Mouse (Mus musculus): ENCODE measurements around the gene Limch1. TPM values are rescaled to one million over a fixed set of nuclear protein-coding genes. Genes with fewer than 3 reads are reported as not detected.

Gene Limch1
- polyA plus RNA-seq, 1 experiment from 2014 or later = 52.8 TPM

DNA sequence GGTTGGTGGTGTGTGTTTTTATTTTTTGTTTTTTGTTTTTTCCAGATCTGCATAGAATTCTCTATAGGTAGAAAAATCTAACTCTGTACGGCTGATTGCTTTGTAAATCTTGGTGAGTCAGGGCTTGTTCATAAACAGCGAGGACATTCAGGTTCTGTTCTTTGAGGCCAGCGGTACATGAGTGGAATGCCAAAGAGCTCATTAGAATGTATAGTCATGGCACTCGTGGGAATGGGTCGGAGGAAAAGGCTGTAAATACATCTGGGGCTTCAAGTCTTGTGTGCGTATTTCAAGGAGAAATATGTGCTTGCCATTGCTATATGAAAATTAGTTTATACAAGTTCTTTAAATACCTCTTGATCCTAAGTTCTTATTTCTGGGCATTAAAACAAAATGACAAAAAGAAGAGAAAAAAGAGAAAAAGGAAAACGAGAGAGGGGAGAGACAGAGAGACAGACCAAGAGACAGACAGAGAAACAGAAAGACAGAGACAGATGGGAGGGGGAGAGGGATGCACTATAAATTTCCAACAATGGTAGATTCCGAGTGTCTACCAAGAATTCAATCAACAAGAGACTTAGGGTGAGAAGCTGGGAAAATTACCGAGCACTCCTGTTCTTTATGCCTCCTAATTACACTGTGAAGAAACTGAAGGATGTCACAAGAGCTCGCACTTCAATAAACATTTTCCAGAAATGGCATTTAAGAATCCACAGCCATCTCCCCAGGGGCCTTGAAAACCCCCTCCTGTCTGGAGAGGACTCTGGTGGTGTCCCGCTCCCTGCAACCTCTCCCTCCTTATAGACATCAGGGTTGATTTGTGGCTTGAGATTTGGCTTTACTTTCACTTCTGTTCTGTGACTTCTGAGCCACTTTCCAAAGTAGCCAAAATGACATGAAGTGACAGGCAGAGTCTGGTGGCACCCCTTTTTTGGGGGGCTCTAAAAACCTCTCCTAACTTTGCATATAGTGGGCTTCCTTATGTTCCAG is 173.0 kb downstream of the Limch1 start:
- peak overlapping the region; percentile 92 for H3K27ac ChIP-seq (replicated peaks)
- H3K36me3 ChIP-seq = no peaks in the 10 kb centered on the region
- no peak overlapping the region for H3K9ac ChIP-seq
- H3K9me3 ChIP-seq = no peaks in the 10 kb centered on the region
- H3K4me3 ChIP-seq = no peak overlapping the region
- WGBS = 9% methylated on average over 11 of the region's 11 CpGs
- H3K4me2 ChIP-seq = peak overlapping the region; percentile 31
- H3K27me3 ChIP-seq = no peaks in the 10 kb centered on the region
- ATAC-seq (ENCODE audit: low read depth) = peak; percentile 87
- peaks cover 61% of the 10 kb centered on the region for H3K4me1 ChIP-seq (replicated peaks)

DNA sequence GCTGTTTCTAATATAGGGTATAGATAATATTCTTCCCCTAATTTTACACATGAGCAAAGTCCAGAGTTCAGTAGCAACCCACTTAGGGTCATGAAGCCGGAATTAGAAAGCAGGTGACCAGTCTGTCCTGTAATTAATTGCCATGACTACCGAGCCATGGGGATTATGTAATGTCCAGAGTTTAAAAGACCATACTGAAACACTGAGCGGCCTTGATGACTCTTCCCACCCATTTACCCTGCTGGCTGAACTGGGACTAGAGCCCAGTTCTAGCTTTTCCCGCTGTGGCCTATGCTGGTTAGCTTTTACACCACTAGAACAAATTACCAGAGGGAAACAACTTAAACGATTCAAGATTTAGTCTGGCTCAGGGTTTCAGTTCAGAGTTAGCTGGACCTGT is 177.0 kb downstream of the Limch1 start:
- Histone ChIP-seq H3K27ac (replicated peaks) (no peak overlapping the region), H3K4me1 (replicated peaks) (peaks cover 37% of the 10 kb centered on the region), H3K4me3 (no peak overlapping the region), H3K9me3 (no peaks in the 10 kb centered on the region), H3K4me2 (no peak overlapping the region), H3K36me3 (no peaks in the 10 kb centered on the region), H3K27me3 (no peaks in the 10 kb centered on the region), H3K9ac (no peak overlapping the region)
- no peak for ATAC-seq (ENCODE audit: low read depth)
- 72% methylated on average over 5 of the region's 5 CpGs for WGBS

DNA sequence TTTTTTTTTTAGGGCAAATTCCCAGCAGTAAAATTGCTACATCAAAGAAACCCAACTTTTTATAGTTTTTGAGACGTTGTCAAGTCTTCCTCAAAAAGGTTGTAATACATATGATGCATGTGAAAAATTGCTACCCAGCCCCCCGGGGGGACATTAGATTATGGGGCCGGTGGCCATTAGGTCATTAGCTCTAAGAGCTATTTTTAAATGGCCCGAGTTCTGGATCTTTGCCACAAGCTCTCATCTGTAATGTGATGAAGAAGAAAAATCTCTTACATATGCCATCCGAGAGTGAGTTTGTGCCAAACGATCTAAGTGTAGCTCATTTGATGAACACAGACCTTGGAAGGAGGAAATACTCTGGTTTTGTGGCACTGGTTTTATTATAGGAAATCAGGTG is 183.7 kb downstream of the Limch1 start:
- Histone ChIP-seq H3K9me3 (no peaks in the 10 kb centered on the region), H3K4me3 (no peak overlapping the region), H3K4me1 (replicated peaks) (peaks cover 7% of the 10 kb centered on the region; the same call in 1 of the 2 replicates), H3K27ac (replicated peaks) (no peak overlapping the region; the same call in 1 of the 2 replicates), H3K36me3 (no peaks in the 10 kb centered on the region), H3K9ac (no peak overlapping the region), H3K4me2 (no peak overlapping the region), H3K27me3 (no peaks in the 10 kb centered on the region)
- 45% methylated on average over 6 of the region's 6 CpGs for WGBS
- no peak for ATAC-seq (ENCODE audit: low read depth)

DNA sequence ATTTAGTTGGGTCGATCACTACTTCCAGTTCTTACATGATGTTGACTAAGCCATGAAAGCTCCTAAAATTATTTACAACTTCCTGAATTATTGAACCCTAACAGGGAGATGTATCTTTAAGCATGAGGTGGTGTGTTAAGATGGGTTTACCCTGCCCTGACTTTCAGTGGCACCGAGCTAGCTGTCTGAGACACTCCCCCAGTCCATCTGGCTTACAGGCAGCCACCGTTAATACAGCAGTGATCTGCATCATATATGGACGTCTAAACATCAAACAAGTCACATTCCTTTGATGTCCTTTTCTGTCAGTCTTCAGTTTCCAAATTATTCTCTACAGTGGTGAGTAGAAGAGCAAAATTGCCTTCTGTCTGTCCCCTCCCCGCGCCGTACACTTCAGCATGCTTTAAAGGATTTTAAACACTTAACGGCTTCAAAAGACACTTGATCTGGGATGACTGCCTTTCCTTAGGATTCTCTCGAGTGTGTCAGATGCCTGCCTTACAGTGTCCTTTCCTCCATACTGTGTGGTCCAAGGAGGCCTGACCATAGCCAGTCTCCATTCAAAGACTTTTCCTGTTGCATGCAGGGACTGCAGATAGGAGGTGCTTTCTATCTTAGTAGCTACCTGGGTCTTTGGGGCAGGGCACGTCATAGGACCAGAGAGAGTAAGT is 187.6 kb downstream of the Limch1 start:
- Histone ChIP-seq H3K4me3 (no peak overlapping the region), H3K9ac (no peak overlapping the region), H3K27me3 (no peaks in the 10 kb centered on the region), H3K4me2 (no peak overlapping the region), H3K4me1 (replicated peaks) (peaks cover 7% of the 10 kb centered on the region; the same call in 1 of the 2 replicates), H3K27ac (replicated peaks) (no peak overlapping the region; the same call in 1 of the 2 replicates), H3K9me3 (no peaks in the 10 kb centered on the region), H3K36me3 (no peaks in the 10 kb centered on the region)
- WGBS = 64% methylated on average over 10 of the region's 10 CpGs
- ATAC-seq (ENCODE audit: low read depth) = no peak

DNA sequence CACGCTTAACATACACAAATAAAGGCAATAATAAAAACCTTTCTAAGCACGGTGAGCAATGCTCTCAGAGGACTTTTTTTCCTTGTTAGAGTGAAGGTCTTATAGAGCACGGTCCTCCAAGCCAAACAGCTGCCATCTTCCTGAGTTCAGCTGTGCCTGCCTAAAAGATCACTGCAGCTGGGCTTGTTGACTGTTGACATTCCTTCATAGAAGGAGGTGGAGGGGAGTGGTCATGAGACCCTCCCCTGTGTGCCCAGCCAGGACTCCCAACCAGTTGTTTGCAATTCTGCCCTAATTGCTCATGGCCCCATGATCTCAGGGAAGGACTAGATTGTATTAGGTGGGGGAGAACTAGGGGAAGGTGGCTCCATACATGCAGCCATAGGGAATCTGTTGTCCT is 189.0 kb downstream of the Limch1 start:
- no peak for ATAC-seq (ENCODE audit: low read depth)
- 86% methylated on average over 3 of the region's 3 CpGs for WGBS

DNA sequence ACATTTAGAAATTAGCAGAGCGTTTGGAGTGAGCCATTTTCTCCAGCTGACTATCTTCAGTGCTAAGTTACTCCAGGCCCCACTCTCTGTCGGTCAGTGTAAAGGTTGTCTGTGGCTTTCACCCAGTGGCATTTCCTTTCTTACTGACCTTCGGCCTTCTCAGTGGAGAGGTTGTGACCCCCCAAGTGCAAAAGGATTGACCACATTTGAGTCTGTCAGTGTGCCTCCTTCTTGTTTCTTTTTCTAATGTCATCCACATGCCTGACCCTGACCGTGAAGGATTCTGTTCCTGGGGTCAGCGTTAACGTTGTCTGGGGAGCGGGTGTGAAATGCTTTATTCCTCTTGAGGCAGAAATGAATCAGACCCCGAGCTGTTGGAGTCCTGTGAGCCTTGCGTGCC is 191.7 kb downstream of the Limch1 start:
- no peak for ATAC-seq (ENCODE audit: low read depth)
- no peak overlapping the region for H3K9ac ChIP-seq
- no peaks in the 10 kb centered on the region for H3K27me3 ChIP-seq
- H3K4me2 ChIP-seq = no peak overlapping the region
- WGBS = 41% methylated on average over 9 of the region's 9 CpGs
- no peak overlapping the region for H3K27ac ChIP-seq (replicated peaks)
- no peak overlapping the region for H3K4me3 ChIP-seq
- H3K9me3 ChIP-seq = no peaks in the 10 kb centered on the region
- H3K36me3 ChIP-seq = no peaks in the 10 kb centered on the region
- H3K4me1 ChIP-seq (replicated peaks) = no peaks in the 10 kb centered on the region

More for the DNA sequence above, 189.0 kb downstream of the Limch1 start:
- H3K27me3 ChIP-seq = no peaks in the 10 kb centered on the region
- H3K27ac ChIP-seq (replicated peaks) = no peak overlapping the region
- H3K4me3 ChIP-seq = no peak overlapping the region
- H3K36me3 ChIP-seq = no peaks in the 10 kb centered on the region
- no peak overlapping the region for H3K4me2 ChIP-seq
- H3K9me3 ChIP-seq = no peaks in the 10 kb centered on the region
- H3K4me1 ChIP-seq (replicated peaks) = 0 out of 2 replicates have a peak, but pooled peaks cover 2% of the 10 kb centered on the region
- H3K9ac ChIP-seq = no peak overlapping the region

DNA sequence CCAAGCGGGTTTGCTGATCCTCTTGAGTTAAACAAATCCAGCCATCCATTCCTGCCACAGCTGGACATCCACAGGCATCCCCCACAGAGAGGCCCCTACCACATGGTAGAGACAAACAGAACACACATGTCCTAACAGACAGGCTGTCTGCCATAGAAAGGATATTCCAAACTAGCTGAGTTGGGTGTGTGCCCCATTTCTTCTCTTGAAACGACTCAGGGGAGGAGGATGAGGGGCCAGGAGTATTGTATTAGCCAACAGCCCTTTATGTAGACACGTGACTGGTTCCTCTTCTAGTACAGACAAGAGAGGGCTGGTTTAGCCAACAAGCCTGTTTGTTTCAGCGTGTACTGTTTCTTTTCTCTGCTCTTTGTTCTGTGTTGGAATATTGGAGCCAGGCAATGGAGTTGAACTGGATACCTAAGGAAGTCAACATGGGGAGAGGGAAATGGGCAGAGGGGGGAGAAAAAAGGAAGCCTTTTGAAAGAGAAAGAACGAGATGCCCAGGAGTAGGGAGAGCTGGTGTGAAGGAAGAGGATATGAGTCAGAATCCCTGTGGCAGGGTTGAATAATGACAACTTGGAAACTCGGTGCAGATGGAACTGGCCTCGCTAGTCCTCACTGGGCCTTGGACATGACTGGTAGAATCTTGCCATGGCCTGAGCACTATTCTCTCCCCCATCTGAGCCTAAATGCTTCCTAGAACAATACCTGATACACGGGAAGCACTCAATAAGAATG is 196.3 kb downstream of the Limch1 start:
- Histone ChIP-seq H3K27ac (replicated peaks) (peak overlapping the region; percentile 28; the same call in 1 of the 2 replicates), H3K9ac (no peak overlapping the region), H3K27me3 (no peaks in the 10 kb centered on the region), H3K4me3 (no peak overlapping the region), H3K9me3 (no peaks in the 10 kb centered on the region), H3K36me3 (no peaks in the 10 kb centered on the region), H3K4me1 (replicated peaks) (0 out of 2 replicates have a peak, but pooled peaks cover 5% of the 10 kb centered on the region), H3K4me2 (no peak overlapping the region)
- no peak for ATAC-seq (ENCODE audit: low read depth)
- 73% methylated on average over 8 of the region's 8 CpGs for WGBS

DNA sequence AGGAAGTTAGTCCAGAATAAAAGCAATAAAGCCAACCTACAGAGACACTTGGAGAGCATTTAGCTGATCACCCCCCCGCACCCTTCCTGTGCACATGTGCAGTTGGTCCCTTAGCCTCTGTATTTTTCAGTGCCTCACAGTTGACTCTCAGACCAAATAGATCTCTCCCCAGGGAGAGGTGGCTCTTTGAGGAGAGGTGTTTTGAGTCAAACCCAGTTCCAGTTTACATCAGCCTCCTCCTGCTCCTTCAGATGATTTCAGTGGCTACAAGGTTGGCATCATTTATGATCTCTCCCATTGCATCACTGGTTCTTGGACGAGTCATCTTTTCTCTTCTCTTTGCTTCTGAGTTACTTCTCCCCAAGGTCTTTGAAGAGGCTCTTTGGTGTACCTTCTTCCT is 197.3 kb downstream of the Limch1 start:
- Histone ChIP-seq H3K27me3 (no peaks in the 10 kb centered on the region), H3K4me2 (no peak overlapping the region), H3K9ac (no peak overlapping the region), H3K36me3 (no peaks in the 10 kb centered on the region), H3K4me1 (replicated peaks) (peaks cover 15% of the 10 kb centered on the region), H3K4me3 (no peak overlapping the region), H3K9me3 (no peaks in the 10 kb centered on the region), H3K27ac (replicated peaks) (no peak overlapping the region)
- ATAC-seq (ENCODE audit: low read depth) = no peak
- WGBS = 93% methylated on average over 2 of the region's 2 CpGs

DNA sequence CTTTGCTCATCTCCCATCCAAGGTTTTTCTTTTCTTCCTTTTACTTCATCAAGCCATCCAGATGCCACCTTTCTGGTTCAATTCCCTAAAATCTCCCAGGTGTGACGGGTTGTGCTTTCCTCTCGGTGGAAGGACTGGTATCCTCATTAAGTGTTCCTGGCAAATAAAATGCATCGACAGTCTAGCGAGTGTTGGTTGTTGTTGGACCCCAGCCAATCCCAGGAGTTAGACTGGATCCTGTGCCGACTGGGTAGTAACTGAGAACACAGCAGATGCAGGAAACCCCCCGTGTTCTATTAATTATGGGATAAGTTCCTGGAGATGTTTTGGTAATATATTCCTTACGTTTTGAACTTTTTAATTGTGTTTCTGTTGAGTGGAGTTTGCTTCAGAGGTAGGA is 197.9 kb downstream of the Limch1 start:
- Histone ChIP-seq H3K27ac (replicated peaks) (no peak overlapping the region), H3K36me3 (no peaks in the 10 kb centered on the region), H3K27me3 (no peaks in the 10 kb centered on the region), H3K4me3 (no peak overlapping the region), H3K4me1 (replicated peaks) (peaks cover 20% of the 10 kb centered on the region), H3K9me3 (no peaks in the 10 kb centered on the region), H3K9ac (no peak overlapping the region), H3K4me2 (no peak overlapping the region)
- no peak for ATAC-seq (ENCODE audit: low read depth)
- 60% methylated on average over 7 of the region's 7 CpGs for WGBS

DNA sequence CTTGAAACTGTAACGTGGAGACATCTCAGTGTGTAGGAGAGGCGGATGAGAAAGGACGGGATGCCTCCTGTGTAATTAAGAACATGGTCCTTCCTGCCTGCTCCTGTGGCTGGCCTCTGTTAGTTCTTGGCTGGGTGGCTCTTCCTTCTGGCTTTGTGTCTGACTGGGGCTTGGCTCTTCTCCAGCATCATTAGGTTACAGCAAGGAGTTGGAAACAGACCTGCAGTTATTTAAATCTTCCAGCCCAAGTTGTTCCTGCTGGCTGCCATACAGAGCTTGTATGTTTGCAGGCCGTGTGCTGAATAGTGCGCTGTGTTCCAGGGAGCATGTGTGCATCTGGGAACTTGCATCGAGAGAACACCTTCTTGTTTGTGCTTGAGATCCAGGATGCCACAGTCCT is 202.3 kb downstream of the Limch1 start:
- H3K4me1 ChIP-seq (replicated peaks) = peaks cover 31% of the 10 kb centered on the region
- H3K4me3 ChIP-seq = no peak overlapping the region
- peak; percentile 46; the same call in 1 of the 2 replicates for ATAC-seq (ENCODE audit: low read depth)
- H3K27me3 ChIP-seq = no peaks in the 10 kb centered on the region
- no peak overlapping the region for H3K4me2 ChIP-seq
- 0 out of 2 replicates have a peak overlapping the region, but pooled peaks have one; percentile 22 for H3K9ac ChIP-seq
- 53% methylated on average over 6 of the region's 6 CpGs for whole genome bisulfite sequencing
- peaks cover 5% of the 10 kb centered on the region for H3K9me3 ChIP-seq
- H3K27ac ChIP-seq (replicated peaks) = peak overlapping the region; percentile 82
- H3K36me3 ChIP-seq = 0 out of 2 replicates have a peak, but pooled peaks cover 5% of the 10 kb centered on the region

DNA sequence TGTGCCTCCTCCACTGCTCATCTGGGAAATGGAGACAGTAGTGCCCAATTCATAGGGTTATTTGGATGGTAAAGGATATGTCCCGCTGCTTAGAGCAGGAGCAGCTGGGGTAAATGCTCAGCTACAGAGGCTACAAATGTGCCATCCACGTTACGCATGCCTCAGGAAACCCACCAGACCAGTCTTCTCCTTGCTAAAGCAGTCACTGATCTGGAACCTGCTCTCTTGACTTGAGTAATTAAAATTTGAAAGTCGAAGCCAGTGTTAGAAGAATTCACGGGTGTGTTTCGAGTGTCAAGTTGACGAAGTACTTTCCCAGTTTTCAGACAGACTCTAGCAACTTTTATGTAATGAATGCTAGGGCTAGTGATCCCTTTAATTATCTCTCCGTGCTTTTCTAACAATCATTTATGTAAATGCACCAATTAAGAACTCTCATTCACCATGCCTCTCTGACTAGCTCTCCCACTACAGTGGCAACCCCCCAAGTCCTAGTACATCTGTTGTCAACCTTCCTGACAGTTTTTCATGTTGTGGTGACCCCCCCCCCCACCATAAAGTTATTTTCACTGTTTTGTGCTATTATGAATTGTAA is 203.6 kb downstream of the Limch1 start:
- Histone ChIP-seq H3K36me3 (0 out of 2 replicates have a peak, but pooled peaks cover 5% of the 10 kb centered on the region), H3K9ac (no peak overlapping the region), H3K4me3 (no peak overlapping the region), H3K27me3 (no peaks in the 10 kb centered on the region), H3K9me3 (peaks cover 5% of the 10 kb centered on the region), H3K4me1 (replicated peaks) (peaks cover 35% of the 10 kb centered on the region), H3K27ac (replicated peaks) (0 out of 2 replicates have a peak overlapping the region, but pooled peaks have one; percentile 34), H3K4me2 (no peak overlapping the region)
- 58% methylated on average over 8 of the region's 8 CpGs for WGBS
- ATAC-seq (ENCODE audit: low read depth) = no peak
